Mouse (Mus musculus): ENCODE data around the gene Folr1. TPM values are rescaled to one million over a fixed set of nuclear protein-coding genes. Genes with fewer than 3 reads are reported as not detected.
A peak's percentile ranks its signal among the peaks of the same experiment; 100 is the strongest.

Folr1 gene
- polyA plus RNA-seq, 1 experiment from 2014 or later, result 51.4 TPM

DNA sequence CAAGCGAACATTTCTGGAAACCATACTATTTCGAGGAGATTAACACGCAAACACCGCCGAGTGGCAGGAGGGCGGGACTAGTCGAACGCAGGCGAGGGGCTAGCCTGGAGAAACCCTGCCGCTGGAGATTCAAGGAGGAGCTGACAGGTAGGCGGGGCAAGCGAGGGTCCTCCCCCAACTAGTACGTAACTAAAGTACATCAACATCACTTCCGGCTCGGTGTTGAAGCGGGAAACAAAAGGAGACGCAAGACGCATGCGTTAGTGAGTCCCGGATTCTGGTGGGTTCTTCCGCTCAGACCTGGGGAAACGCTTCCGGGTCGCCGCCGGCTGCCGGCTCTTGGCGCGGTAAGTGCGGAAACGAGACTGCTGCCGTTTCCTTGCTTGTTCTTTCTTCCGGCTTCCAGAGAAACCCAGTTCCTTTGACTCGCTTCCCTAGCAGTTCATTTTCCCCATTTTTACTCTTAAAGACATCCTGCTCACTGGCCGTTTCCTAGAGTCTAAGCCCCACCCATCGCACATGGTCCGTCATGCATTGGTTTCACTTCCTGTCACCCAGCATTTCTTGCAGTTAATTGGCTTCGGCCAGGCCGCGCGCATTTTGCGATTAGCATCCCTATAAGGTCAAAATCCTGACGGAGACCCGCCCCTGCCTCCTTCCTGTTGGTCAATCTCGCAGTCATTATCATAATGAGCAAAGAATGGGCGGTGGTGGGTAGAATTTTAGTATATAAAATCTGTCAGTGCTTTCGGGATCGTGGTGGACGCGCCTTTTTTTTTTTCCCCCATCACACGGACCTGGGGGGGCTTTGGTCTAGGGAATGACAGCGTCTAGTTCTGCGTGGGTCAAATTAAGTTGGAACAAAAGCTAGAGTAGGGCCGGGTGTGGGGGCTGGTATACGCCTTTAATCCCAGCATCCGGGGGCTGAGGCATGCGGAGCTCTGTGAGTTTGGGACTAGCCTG, 25.8 kb upstream of the Folr1 start:
- under 1% methylated on average over 57 of the region's 57 CpGs for WGBS
- ATAC-seq (ENCODE audit: low FRiP score, low read depth), result peak; percentile 98
- Histone ChIP-seq H3K27ac (replicated peaks) (peak overlapping the region; percentile 90), H3K4me2 (peak overlapping the region; percentile 61), H3K9me3 (no peaks in the 10 kb centered on the region), H3K27me3 (no peaks in the 10 kb centered on the region), H3K9ac (peak overlapping the region; percentile 48), H3K4me3 (peak overlapping the region; percentile 51), H3K4me1 (replicated peaks) (peaks cover 18% of the 10 kb centered on the region), H3K36me3 (no peaks in the 10 kb centered on the region)

GRCm38 (mm10) chr7:101895695-101896094, 25.1 kb upstream of the Folr1 start:
- no peaks in the 10 kb centered on the region for H3K9me3 ChIP-seq
- peak overlapping the region; percentile 48 for H3K9ac ChIP-seq
- H3K27me3 ChIP-seq, result no peaks in the 10 kb centered on the region
- WGBS, result 36% methylated on average over 9 of the region's 9 CpGs
- H3K36me3 ChIP-seq, result no peaks in the 10 kb centered on the region
- peak overlapping the region; percentile 90 for H3K27ac ChIP-seq (replicated peaks)
- peak overlapping the region; percentile 51 for H3K4me3 ChIP-seq
- peak overlapping the region; percentile 61 for H3K4me2 ChIP-seq
- peaks cover 18% of the 10 kb centered on the region for H3K4me1 ChIP-seq (replicated peaks)
- no peak for ATAC-seq (ENCODE audit: low FRiP score, low read depth)

DNA sequence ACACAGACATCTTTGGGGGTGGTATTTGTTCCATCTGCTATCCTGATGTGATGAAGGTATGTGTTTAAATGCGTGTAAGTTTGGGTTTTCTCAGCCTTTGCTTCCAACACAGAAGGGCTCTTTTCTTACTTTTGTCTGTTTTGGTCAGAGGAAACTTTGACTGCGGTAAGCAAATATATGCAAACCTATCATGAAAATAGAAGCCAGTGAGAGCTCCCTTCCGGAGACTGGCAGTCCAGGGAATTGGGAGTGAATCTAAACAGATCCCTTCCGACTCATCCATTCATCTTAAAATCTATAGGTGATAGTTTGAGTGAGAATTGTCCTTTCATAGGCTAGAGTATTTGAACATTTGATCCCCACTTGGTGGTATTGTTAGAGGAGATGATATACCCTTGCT, 17.9 kb upstream of the Folr1 start:
- Histone ChIP-seq H3K9me3 (no peaks in the 10 kb centered on the region), H3K4me1 (replicated peaks) (no peaks in the 10 kb centered on the region), H3K9ac (no peak overlapping the region), H3K27ac (replicated peaks) (no peak overlapping the region), H3K4me3 (no peak overlapping the region), H3K27me3 (no peaks in the 10 kb centered on the region), H3K36me3 (no peaks in the 10 kb centered on the region), H3K4me2 (no peak overlapping the region)
- ATAC-seq (ENCODE audit: low FRiP score, low read depth), result no peak
- 86% methylated on average over 4 of the region's 4 CpGs for WGBS

DNA sequence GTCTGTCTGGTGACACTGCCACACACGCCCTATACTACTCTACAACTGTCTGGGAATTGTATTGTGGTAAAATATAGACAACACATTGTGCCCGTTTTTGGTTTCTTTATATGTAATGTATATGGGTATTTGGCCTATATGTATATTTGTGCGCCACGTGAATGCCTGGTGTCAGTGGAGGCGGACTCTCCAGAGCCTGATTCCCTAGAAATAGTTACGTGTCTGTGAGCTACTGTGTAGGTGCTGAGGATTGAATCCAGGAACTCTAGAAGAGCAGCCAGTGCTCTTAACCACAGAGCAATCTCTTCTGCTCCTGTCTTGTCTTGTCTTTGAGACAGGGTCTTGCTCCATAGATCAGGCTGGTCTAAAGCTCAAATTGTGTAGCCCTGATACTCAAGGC, 15.7 kb upstream of the Folr1 start:
- Histone ChIP-seq H3K36me3 (no peaks in the 10 kb centered on the region), H3K4me1 (replicated peaks) (no peaks in the 10 kb centered on the region), H3K27me3 (no peaks in the 10 kb centered on the region), H3K27ac (replicated peaks) (no peak overlapping the region), H3K9ac (no peak overlapping the region), H3K9me3 (no peaks in the 10 kb centered on the region), H3K4me3 (no peak overlapping the region), H3K4me2 (no peak overlapping the region)
- 90% methylated on average over 6 of the region's 6 CpGs for WGBS
- no peak for ATAC-seq (ENCODE audit: low FRiP score, low read depth)

DNA sequence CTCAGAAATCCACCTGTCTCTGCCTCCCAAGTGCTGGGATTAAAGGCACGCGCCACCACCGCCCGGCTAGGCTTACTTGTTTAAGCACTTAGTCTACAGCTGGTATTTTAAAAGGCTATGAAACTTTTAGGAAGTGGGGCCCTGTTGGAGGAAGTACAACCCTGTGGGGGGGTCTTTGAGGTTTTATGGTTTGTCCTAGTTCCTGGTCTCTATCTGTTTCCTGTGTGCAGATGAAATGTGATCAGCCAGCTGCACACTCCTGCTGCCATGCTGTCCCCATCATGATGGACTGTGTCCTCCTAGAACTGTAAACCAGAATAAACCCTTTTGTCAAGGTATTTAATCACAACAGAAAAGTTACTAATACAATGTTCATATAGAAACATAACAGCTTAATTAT, 13.6 kb upstream of the Folr1 start:
- H3K4me1 ChIP-seq (replicated peaks), result no peaks in the 10 kb centered on the region
- H3K9me3 ChIP-seq, result no peaks in the 10 kb centered on the region
- H3K9ac ChIP-seq, result no peak overlapping the region
- H3K4me3 ChIP-seq, result no peak overlapping the region
- whole genome bisulfite sequencing, result 95% methylated on average over 4 of the region's 4 CpGs
- H3K4me2 ChIP-seq, result no peak overlapping the region
- ATAC-seq (ENCODE audit: low FRiP score, low read depth), result no peak
- H3K27ac ChIP-seq (replicated peaks), result no peak overlapping the region
- H3K36me3 ChIP-seq, result no peaks in the 10 kb centered on the region
- no peaks in the 10 kb centered on the region for H3K27me3 ChIP-seq

DNA sequence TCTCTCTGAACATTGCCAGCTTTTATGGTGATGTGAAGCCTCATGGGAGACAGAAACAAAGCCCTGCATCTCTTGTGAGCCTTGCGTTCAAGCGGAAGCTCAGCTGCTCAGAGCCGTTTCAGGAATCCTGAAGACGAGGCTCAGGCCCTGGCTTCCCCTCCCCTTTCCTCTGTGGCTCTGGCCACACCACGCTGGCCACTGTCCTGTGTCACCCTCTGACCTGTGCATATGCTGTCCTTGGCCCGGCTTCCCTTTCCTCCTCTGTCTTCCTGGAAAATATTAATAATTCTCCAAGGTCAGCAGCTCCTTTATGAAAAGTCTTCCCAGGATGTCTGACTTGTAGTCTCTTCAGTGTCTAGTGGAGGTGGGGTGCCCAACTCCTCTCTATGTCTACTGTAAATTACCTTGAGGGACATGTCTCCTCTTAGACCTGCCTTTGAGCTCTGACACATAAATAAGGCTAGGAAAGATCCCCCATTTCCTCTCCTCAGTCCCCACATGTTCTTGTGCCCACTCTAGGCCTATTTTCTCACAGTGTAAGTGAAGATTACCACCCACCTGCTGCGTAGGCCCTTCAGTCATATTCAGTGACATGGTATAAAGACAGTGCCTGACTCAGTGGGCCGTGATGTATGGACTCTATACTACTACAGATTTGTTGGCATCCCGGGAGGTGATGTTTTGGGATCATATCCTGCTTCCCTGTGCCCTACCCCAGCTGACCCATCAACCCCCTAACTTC, 12.0 kb upstream of the Folr1 start:
- Histone ChIP-seq H3K4me3 (no peak overlapping the region), H3K36me3 (no peaks in the 10 kb centered on the region), H3K4me2 (no peak overlapping the region), H3K27ac (replicated peaks) (no peak overlapping the region), H3K27me3 (no peaks in the 10 kb centered on the region), H3K9ac (no peak overlapping the region), H3K4me1 (replicated peaks) (no peaks in the 10 kb centered on the region), H3K9me3 (no peaks in the 10 kb centered on the region)
- ATAC-seq (ENCODE audit: low FRiP score, low read depth), result no peak
- WGBS, result 62% methylated on average over 9 of the region's 9 CpGs

DNA sequence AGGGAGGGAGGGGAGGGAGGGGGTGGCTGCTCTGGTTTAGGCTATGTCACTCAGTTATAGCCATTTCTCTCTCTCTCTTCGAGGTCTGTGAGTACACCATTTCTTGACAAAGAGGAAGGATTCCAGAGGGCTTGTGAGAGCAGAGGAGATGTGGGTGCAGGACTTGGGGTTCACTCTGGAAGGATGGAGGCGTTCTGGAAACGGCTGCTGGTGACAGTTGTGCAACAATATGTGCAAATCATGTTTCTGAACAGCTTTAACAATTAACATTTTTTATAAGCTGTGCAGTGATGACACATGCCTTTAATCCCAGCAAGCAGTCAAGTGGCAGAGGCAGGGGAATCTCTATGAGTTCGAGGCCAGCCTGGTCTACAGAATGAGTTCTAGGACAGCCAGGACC, 10.3 kb upstream of the Folr1 start:
- Histone ChIP-seq H3K4me2 (no peak overlapping the region), H3K9ac (no peak overlapping the region), H3K9me3 (no peaks in the 10 kb centered on the region), H3K27ac (replicated peaks) (no peak overlapping the region), H3K27me3 (no peaks in the 10 kb centered on the region), H3K4me3 (no peak overlapping the region), H3K36me3 (no peaks in the 10 kb centered on the region), H3K4me1 (replicated peaks) (no peaks in the 10 kb centered on the region)
- no peak for ATAC-seq (ENCODE audit: low FRiP score, low read depth)
- 78% methylated on average over 4 of the region's 4 CpGs for WGBS

DNA sequence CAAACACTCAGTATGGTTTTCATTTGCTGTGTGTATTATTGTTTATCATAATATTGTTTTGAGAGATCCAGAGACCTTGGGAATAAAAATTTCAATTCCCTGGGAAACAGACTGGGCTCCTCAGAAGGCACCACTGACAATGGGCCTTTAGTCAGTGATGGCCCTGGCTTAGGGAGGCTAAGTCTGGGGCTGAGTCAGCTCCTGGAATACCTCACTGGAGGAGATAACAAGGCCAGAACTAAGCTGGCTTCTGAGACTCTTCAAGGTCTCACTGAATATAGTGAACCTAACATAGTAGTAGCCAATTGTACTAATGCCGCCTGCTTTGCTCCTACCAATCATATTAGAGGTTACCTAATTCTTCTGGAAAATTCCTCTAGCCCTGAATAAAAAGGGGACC, 5.4 kb upstream of the Folr1 start:
- no peaks in the 10 kb centered on the region for H3K36me3 ChIP-seq
- H3K4me1 ChIP-seq (replicated peaks), result no peaks in the 10 kb centered on the region
- H3K27me3 ChIP-seq, result no peaks in the 10 kb centered on the region
- 100% methylated on average over 1 of the region's 1 CpGs for WGBS
- no peak overlapping the region for H3K9ac ChIP-seq
- no peak for ATAC-seq (ENCODE audit: low FRiP score, low read depth)
- no peak overlapping the region for H3K4me2 ChIP-seq
- H3K27ac ChIP-seq (replicated peaks), result no peak overlapping the region
- H3K4me3 ChIP-seq, result no peak overlapping the region
- H3K9me3 ChIP-seq, result no peaks in the 10 kb centered on the region

DNA sequence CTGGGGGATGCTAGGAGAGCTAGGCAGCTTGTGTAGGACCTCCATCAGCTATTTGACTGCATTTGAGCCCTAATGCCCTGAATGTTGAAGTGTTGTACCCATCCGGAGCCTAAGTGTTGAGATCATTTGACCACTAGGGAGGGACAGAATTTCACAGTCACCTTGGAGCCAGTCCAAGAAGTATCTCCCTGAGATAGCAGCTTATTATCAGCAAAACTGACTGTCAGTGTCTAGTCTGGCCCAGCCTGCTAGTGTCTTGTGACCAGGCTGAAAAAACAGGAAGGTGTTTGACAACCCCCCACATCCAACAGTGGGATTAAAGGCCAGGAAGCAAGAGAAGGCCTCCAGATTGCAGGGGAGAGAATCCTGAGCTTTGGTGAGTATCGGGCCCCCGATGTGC, 708 bp upstream of the Folr1 start:
- Histone ChIP-seq H3K27me3 (no peaks in the 10 kb centered on the region), H3K4me2 (no peak overlapping the region), H3K9me3 (no peaks in the 10 kb centered on the region), H3K4me1 (replicated peaks) (no peaks in the 10 kb centered on the region), H3K36me3 (no peaks in the 10 kb centered on the region), H3K9ac (no peak overlapping the region), H3K4me3 (no peak overlapping the region), H3K27ac (replicated peaks) (no peak overlapping the region)
- WGBS, result 88% methylated on average over 3 of the region's 3 CpGs
- ATAC-seq (ENCODE audit: low FRiP score, low read depth), result no peak

DNA sequence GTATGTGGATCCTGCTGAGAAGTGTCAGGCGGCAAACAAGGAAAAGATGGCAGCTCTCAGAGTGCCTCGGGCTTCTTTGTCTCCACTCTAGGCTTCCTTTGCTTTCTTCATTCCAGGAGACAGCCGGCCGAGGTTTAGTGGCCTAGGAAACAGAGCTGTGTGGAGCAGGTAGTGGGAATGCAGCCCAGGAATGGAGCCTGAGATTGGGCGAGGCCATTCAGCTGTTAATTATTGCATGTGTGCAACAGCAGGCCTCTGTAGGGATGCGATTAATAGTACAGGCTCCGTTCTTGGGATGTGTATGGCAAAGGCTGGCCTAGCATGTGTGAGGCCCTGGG, 1.5 kb downstream of the Folr1 start:
- Histone ChIP-seq H3K9ac (no peak overlapping the region), H3K36me3 (no peaks in the 10 kb centered on the region), H3K9me3 (no peaks in the 10 kb centered on the region), H3K27ac (replicated peaks) (no peak overlapping the region), H3K4me2 (no peak overlapping the region), H3K27me3 (no peaks in the 10 kb centered on the region), H3K4me1 (replicated peaks) (no peaks in the 10 kb centered on the region), H3K4me3 (no peak overlapping the region)
- 45% methylated on average over 7 of the region's 7 CpGs for WGBS
- ATAC-seq (ENCODE audit: low FRiP score, low read depth), result peak; percentile 30; the same call in 1 of the 2 replicates

DNA sequence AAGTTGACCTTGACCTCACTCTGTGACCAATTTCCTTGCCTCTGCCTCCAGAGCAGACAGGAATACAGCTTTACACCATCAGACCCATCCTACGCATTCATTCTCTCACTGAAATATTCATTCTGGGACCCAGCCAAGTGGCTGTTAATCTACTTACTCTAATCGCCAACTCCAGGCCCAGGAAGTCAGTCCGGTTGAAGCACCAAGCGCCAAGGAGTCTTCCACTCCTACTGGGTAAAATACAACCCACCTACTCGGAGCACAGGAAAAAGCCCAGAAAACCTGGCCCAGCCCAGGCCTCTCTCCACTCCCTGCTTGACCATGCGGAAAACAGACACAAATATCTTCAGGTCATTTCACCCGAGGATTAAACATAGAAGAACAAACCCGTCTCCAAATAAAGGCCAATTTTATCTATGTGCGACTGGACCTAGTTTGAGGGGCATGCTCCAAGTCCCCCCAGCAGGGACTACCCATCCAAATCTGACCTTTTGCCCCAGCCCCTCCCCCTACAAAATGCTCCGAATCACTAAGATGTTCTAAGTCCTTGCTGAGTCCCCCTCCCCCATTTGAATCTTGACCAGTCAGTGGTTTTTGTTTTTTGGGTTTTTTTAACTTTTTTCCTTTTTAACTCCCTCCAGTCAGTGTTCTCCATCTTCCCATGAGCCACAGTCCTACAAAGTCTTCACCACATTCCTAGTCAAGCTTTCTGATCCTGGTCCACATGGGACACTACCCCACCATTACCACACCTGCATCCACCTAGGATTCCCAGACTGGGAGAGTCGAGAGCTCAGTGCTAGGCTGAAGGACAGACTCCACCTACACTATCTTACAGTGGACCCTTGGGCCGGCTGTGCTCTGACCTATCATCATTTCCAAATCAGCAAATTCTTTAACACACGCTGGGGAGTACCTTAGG, 2.1 kb downstream of the Folr1 start:
- 52% methylated on average over 13 of the region's 13 CpGs for WGBS
- no peak overlapping the region for H3K4me2 ChIP-seq
- ATAC-seq (ENCODE audit: low FRiP score, low read depth), result no peak; the same call in 1 of the 2 replicates
- no peak overlapping the region for H3K9ac ChIP-seq
- no peaks in the 10 kb centered on the region for H3K27me3 ChIP-seq
- H3K27ac ChIP-seq (replicated peaks), result no peak overlapping the region
- no peaks in the 10 kb centered on the region for H3K36me3 ChIP-seq
- no peaks in the 10 kb centered on the region for H3K4me1 ChIP-seq (replicated peaks)
- H3K9me3 ChIP-seq, result no peaks in the 10 kb centered on the region
- H3K4me3 ChIP-seq, result no peak overlapping the region
